Mouse (Mus musculus): ENCODE data around the gene Sox13.
"Not testable (repeated sequence)": the region's sequence is repeated elsewhere in the genome, so short reads cannot be mapped to it uniquely, and the experiment has no call there.

Gene Sox13

GRCm38 (mm10) chr1:133364890-133365289 lies 59.3 kb downstream of the Sox13 start:
- no peak for DNase-seq

GRCm38 (mm10) chr1:133364022-133364630 lies 60.1 kb downstream of the Sox13 start:
- DNase-seq = no peak

GRCm38 (mm10) chr1:133363276-133364021 lies 60.7 kb downstream of the Sox13 start, which contains the start of gene Etnk2:
Etnk2 (plus strand) TSS chr1:133363572.
- DNase-seq = peak; percentile 48

DNA sequence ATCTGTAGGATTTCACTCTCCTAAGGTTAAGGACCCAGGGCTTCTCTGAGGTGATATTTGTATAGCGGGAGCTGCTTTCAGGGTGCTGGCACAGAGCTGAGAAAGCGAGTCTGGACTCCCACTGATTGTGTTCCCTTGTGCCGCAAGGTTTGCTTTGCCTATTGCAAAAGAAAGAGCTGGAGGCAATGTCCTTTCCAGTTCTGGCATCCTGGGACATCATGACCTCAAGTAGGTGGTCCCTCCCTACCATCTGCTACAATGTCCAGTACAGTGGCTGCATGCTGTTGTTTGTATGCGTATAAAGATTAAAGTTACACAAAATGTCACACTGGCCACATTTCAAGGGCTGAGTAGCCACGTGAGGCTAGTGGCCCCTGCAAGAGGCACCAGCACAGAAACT lies 62.1 kb downstream of the Sox13 start:
- DNase-seq = no peak

DNA sequence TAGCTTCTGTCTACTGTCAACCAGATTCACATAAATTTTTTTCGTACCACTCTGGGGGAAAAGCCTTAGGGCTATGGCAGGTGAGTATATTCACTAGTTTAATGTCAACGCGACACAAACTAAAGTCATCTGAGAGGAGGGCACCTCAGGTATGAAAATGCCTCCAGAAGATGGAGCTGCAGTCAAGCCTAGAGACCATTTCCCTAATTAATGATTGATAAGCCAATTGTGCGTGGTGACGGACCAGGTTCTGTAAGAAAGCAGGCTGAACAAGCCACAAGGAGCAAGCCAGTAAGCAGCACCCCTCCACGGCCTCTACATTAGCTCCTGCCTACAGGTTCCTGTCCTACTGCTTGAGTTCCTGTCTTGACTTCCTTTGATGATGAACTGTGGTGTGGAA lies 63.2 kb downstream of the Sox13 start:
- no peak for DNase-seq

GRCm38 (mm10) chr1:133356330-133356729 lies 67.8 kb downstream of the Sox13 start:
- DNase-seq = no peak

GRCm38 (mm10) chr1:133355912-133356311 lies 68.3 kb downstream of the Sox13 start:
- DNase-seq = no peak

DNA sequence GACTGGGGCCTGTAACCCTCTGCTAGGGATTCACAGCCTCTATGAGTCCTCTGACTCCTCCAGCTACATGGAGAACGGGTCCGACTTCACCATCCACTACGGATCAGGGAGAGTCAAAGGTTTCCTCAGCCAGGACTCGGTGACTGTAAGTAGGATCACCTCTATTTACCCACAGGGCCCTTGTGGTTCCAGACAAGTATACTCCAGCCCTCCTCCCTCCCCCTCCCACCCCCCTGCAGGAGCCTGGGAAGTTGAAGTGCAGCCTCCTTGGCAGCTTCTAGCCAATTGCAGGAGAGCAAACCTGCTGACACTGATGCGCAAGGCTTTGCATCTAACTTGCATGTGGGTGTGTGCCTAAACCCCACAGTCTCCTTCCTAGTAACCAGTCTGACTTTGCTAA lies 68.7 kb downstream of the Sox13 start:
- DNase-seq = no peak

DNA sequence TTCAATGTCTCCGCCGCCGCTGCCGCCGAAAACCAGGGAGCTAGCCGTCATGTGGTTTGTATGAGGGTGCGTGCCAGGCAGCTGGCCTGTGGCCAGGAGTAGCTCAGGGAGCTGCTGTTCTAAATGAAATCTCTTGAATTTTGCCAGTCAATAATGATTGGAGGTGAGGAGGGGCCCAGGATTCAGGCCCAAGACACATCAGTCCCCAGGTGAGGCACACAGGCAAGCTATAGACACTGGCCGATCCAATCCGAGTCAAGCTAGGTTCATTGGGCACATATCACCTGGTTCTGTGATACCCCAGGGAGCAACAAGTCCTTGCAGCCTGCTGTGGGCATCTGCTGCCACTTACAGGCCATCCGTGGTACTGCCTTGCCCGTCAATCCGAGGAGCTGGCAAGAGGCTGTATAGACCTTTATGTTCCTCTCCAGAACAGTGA lies 70.8 kb downstream of the Sox13 start:
- DNase-seq = peak; percentile 73

DNA sequence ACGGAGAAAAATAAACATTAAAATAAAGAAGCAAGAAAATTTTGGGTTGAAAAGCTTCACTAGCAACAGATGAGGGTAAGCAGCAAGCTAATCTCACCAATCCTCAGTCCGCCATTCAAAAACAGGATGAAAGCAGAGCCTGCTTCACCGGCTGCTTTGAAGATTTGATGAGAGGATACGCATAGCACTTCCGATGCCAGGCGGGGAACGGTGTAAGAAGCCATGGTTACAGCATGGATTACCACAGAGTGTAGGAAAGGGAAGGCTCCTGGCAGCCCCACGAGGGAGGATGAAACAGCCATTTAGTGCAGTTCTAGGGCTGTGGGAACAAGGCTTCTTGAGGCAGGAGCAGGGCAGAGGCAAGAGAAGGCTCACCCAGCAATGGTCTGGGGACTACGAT lies 72.4 kb downstream of the Sox13 start:
- no peak for DNase-seq

- no peak for DNase-seq
Measured at GRCm38 (mm10) chr1:133350210-133350609, 74.0 kb downstream of the Sox13 start, which contains the start of gene Ren1. Ren1 (plus strand) TSS chr1:133350510.

DNA sequence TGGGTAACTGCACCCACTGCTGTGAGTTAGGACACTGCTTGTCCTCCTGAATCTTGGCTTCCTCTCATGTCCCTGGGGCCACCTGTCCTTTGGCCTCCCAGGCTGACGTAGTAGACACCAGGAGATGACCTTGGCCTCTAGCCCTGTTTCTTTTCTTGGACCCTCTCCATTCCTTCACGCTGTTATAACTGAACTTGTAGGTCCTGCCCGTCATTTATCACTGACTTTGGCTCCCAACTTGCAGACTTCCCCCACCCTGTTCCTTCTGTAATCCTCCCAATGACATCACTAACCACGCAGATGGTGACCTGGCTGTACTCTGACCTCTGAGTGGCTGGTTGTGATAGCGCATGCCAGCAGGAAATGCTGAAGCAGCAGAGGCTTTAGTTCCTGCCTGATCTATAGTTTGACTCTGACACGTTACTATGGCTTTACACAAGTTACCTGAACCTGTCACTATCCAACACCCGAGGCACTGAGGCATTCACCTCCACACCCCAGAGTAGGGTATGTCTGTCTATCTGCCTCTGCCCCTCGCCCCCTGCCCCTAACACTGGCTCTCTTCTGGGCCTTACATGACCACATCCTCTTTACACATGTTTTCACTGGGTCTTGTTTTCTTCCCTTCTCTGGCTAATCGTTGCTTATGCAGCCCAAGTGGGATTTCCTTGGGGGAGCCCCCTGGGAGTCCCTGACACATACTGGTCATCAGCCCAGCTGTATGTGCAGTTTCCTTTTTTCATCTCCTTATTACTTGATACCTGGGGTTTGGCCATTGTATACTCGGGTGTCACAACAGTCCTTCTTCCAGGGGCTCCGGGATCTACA lies 76.3 kb downstream of the Sox13 start:
- no peak for DNase-seq

GRCm38 (mm10) chr1:133347226-133347625 lies 77.0 kb downstream of the Sox13 start:
- DNase-seq = no peak

- DNase-seq = no peak
Measured at GRCm38 (mm10) chr1:133346531-133346930, 77.6 kb downstream of the Sox13 start.

- no peak for DNase-seq
Measured at GRCm38 (mm10) chr1:133344357-133344756, 79.8 kb downstream of the Sox13 start.

- not testable (repeated sequence) for DNase-seq
Measured at GRCm38 (mm10) chr1:133340403-133340802, 83.8 kb downstream of the Sox13 start.

DNA sequence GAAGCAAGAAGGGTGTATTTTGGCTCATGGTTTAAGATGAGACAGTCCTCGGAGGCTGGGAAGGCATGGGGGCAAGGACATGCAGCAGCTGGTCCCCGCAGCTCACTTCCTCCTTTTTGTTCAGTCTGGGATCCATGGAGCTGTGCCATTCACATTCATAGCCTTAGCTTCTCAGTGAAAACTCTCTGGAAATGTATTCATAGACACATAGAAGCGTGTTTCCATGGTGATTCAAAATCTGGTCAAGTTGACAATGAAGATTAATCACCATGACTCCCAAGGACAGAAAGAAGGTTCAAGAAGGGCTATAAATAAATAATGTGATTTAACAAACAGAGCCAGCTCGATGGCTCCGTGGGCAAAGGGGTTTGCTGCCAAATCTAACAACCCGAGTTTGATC lies 90.2 kb downstream of the Sox13 start:
- no peak for DNase-seq

GRCm38 (mm10) chr1:133332656-133333430 lies 91.3 kb downstream of the Sox13 start:
- no peak for DNase-seq

All from cerebellum, adult 9-11 months (tissue).